Mouse (Mus musculus) spleen, adult 2 months (tissue): ENCODE results near the gene Emc8.

Experiments
- CTCF ChIP-seq: fragments of 200-500 bp; IDR thresholded peaks from 2 replicates; pipeline ENCODE4 v1.5.1; 2011; ENCODE audit warnings: mild to moderate bottlenecking, inconsistent platforms; ENCODE audit not compliant: insufficient read depth, insufficient read length, insufficient replicate concordance; ENCODE audit errors: extremely low read depth
- POLR2A ChIP-seq: fragments of 200-500 bp; IDR thresholded peaks from 2 replicates; pipeline ENCODE4 v1.6.1; 2011; ENCODE audit warnings: low read depth, low read length, inconsistent platforms

DNA sequence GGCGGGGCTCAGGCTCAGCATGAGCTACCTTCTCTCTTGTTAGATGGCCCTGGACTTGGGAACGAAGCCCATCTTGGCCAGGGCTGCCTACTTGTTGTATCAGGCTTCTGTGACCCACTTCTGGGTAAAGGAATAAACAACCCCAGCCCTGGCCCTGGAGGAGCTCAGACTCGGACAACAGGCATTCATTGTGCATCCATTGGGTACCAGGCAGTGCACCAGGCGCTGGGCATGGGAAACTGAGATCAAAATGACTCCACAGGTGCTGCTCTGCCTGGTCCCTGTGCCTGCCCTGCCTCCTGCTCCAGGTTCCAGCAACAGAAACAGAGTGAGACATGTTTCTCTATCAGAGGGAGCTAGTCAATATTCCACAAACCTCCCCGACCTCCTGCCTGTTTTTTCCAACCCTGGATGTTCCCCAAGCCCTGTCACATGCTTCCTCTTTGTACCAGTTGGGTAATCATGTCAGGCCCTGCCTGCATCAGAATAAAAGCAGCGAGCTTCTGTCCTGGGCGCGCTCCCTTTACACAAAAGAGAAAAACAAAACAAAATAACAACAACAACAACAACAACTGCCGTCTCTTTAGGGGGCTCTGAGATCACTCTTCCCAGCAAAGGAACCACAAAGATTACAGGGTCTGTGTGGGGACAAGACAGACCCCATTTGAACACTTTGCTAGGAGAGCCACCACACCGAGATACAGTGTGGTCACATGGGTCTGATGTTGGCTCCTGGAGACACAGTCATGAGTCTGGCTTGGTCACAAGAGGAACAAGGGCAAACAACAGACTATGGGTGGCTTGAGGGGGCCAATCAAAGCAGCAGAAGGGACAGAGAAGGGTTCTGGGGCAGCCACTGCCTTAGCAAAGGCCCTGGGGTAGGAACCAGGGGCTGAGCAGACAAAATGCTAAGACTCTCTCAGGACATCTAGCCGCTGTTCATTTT, 48.9 kb downstream of the Emc8 start:
- no peak for TF ChIP-seq CTCF
- TF ChIP-seq POLR2A: no peak
